Mouse (Mus musculus) liver, embryonic 14.5 days (tissue): ENCODE results near the gene Cdk10.

Experiments
- CTCF ChIP-seq: IDR thresholded peaks from 2 replicates; pipeline ENCODE4 v1.5.1; 2016; ENCODE audit warnings: antibody characterized with exemption, low read depth, control low read depth
- EP300 ChIP-seq: IDR thresholded peaks from 2 replicates; pipeline ENCODE4 v1.6.1; 2016; ENCODE audit warnings: antibody characterized with exemption, low read depth

GRCm38 (mm10) chr8:123228416-123228815 is 3.8 kb downstream of the Cdk10 start:
- TF ChIP-seq EP300 (no peak), CTCF (no peak)
